Mouse (Mus musculus) kidney, adult 2 months (tissue): ENCODE results near the gene Polr3h. TPM values are rescaled to one million over a fixed set of nuclear protein-coding genes. Genes with fewer than 3 reads are reported as not detected.
"Not testable (repeated sequence)": the region's sequence is repeated elsewhere in the genome, so short reads cannot be mapped to it uniquely, and the experiment has no call there.

Experiments
- DNase-seq: peaks from one replicate; pipeline ENCODE4 v3.0.0; 2021
- H3K27ac ChIP-seq: fragments of 200-500 bp; 2 replicates; pipeline ENCODE4 v1.5.1; 2012; ENCODE audit warnings: low read depth, low read length, control low read depth, inconsistent platforms; ENCODE audit not compliant: insufficient read depth
- H3K27me3 ChIP-seq: fragments of 200-500 bp; replicated peaks from 2 replicates; pipeline ENCODE4 v1.6.1; 2012; ENCODE audit warnings: mild to moderate bottlenecking, moderate library complexity, low read length, inconsistent platforms; ENCODE audit not compliant: control insufficient read depth, insufficient read depth
- H3K36me3 ChIP-seq: fragments of 200-500 bp; 2 replicates; pipeline ENCODE4 v1.6.1; 2012; ENCODE audit warnings: mild to moderate bottlenecking, moderate library complexity, low read length, inconsistent platforms; ENCODE audit not compliant: control insufficient read depth, insufficient read depth
- H3K4me1 ChIP-seq: fragments of 200-500 bp; 2 replicates; pipeline ENCODE4 v1.6.1; 2011; ENCODE audit warnings: low read length; ENCODE audit not compliant: control insufficient read depth, insufficient read depth
- H3K4me3 ChIP-seq: fragments of 200-500 bp; 2 replicates; pipeline ENCODE4 v1.5.1; 2011; ENCODE audit warnings: mild to moderate bottlenecking, low read depth, low read length, control low read depth; ENCODE audit not compliant: insufficient read depth
- CTCF ChIP-seq: fragments of 200-500 bp; conservative IDR thresholded peaks from 2 replicates; pipeline ENCODE4 v1.5.1; 2011; ENCODE audit warnings: low read depth, mild to moderate bottlenecking, control low read depth, low read length, moderate library complexity, mixed read lengths; ENCODE audit not compliant: insufficient read depth, insufficient read length
- POLR2A ChIP-seq: fragments of 200-500 bp; IDR thresholded peaks from one replicate; pipeline ENCODE4 v1.6.1; 2011; ENCODE audit warnings: low read depth, low read length, control low read depth
- WGBS: fragments of 180-500 bp; shearing (Covaris S2); methylation state at CpG from one replicate; pipeline ENCODE4 v1.1.7; 2018; 5-methylcytosine and 5-hydroxymethylcytosine counted together
- polyA plus RNA-seq: library from polyadenylated mRNA; depleted of rRNA; stranded (reverse); fragments of >200 nt; gene quantifications from 2 replicates; pipeline ENCODE4 v1.2.3, GENCODE M21; 2012; rRNA removed

Gene Polr3h
- polyA plus RNA-seq, result 16.1 and 20.2 TPM in 2 replicates

DNA sequence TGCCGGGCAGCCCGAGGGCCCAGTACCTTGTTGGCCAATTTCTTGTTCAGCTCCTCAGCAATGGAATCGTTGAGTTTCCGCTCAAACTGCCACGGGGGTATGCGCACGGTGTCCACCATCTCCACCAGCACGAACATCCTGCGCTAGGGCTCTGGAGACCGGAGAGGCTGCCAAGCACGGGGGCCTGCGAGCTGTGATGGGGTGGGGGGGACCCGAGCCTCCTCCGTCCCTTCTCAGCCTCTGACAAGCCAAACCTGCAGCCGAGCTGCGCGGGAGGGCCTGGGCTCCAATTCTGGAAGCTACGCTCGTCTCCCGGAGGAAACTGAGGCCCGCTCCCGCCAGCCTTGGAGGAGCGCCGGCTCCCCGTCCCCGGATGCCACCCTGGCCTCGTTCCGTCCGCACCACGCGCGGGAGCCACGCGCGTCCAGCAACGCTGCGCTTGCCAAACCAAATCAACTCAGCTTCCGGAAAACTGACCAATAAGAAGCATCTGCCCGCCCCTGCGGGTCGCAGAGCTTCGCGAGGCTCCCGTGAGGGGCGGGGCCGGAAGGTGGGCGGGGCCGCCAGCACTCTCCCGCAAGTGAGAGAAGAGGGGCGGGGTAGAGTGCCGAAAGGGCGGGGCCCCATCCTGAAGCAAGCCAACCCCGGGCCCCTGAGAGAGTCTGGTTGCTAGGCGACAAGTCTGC lies at the start of gene Polr3h:
Gene Polr3h, minus strand, starts transcription at position 481 of the 686 bp plus-strand sequence.
- 1% methylated on average over 54 of the region's 54 CpGs for WGBS
- H3K36me3 ChIP-seq, result no peaks in the 10 kb centered on the region
- no peak for TF ChIP-seq CTCF
- TF ChIP-seq POLR2A, result no peak
- peak; percentile 98 for DNase-seq
- no peaks in the 10 kb centered on the region for H3K27me3 ChIP-seq
- no peak within 1 kb of the TSS for H3K27ac ChIP-seq
- peaks cover 20% of the 10 kb centered on the region; the same call in 1 of the 2 replicates for H3K4me1 ChIP-seq
- H3K4me3 ChIP-seq, result peak within 1 kb of the TSS; percentile 78

DNA sequence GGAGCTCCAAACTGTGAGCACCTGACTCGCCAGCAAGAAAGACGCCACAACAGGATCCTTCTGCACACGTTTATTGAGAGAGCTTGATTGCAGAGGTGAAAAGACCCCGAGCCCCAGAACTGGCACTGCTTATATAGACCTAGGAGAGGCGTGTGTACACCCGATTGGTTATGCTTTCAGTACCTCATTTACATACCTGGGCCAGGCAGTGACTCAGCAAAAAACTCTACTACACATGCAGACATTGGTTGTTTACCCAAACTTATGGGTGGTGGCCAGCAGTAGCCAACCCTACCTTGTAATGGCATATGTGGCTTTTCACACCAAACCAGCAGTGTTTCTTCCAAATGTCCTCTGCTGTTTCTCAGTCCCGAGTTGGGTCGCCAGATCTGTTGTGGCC lies 49.1 kb upstream of the Polr3h start:
- not testable (repeated sequence) for H3K27me3 ChIP-seq, H3K36me3 ChIP-seq, DNase-seq, H3K4me3 ChIP-seq, H3K27ac ChIP-seq, H3K4me1 ChIP-seq
- WGBS, result 93% methylated on average over 8 of the region's 8 CpGs

DNA sequence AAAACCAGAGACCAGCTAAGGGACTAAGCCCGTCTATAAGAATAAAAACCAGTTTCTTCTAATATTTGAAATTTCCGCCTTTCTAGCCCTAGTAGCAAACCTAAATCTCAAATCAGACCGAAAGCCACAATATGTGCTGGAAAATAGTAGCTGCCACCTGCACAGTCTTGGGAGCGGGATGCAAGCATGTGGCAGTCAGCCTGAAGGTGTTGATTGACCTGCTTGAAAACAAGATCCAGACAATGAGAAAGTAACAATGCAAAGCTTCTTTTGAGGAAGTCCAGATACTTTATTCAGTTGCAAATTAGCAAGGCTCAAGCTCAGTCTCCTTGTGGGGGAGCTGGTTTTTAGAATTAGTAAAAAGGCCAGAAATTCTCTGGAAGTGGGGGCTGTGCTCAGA lies 44.5 kb upstream of the Polr3h start:
- DNase-seq, H3K27ac ChIP-seq, H3K4me3 ChIP-seq, H3K27me3 ChIP-seq, H3K36me3 ChIP-seq, H3K4me1 ChIP-seq: not testable (repeated sequence)
- 96% methylated on average over 4 of the region's 4 CpGs for WGBS

DNA sequence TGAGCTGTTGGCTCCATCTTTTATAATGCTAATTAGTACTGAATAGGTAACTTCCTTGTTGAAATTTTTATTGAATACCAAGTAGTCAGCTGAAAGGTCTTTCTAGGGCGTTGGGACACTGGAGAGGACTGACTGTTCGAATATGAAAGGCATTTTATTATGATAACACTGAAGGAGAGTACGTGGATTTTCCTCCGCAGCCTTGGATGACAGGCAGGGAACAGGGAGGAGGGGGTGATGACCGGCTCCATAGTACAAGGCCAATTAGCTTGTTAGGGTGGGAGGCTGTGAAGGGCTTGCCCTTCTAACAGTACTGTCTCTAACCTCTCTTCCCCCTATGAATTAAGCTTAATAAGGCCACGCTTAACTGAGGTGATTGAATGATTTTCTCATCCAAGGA lies 43.6 kb upstream of the Polr3h start:
- not testable (repeated sequence) for DNase-seq, H3K27ac ChIP-seq, H3K4me1 ChIP-seq, H3K4me3 ChIP-seq, H3K36me3 ChIP-seq, H3K27me3 ChIP-seq
- 58% methylated on average over 6 of the region's 6 CpGs for WGBS

DNA sequence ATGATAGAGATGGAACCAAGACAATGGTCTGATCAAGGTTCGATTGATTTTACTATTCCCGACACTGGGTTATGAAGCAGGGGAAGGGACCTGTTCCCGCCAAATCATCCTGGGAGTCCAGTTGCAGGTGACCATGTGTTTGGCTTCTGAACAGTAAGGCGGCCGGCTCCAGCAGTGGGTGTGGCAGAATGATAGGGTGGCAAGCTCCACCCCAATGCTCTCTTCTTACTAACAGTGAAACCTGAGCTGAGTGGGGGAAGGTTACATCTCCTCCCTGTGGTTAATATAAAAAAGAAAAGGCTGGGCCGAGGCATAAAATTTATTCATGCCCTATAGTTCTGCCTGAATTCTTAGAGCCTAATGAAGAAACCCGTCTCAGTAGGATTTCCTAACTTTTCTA lies 43.1 kb upstream of the Polr3h start:
- no peaks in the 10 kb centered on the region for H3K27me3 ChIP-seq
- no peaks in the 10 kb centered on the region for H3K36me3 ChIP-seq
- no peaks in the 10 kb centered on the region for H3K4me1 ChIP-seq
- TF ChIP-seq POLR2A, result no peak
- TF ChIP-seq CTCF, result no peak
- H3K27ac ChIP-seq, result no peak overlapping the region
- 35% methylated on average over 7 of the region's 7 CpGs for WGBS
- H3K4me3 ChIP-seq, result no peak overlapping the region
- peak; percentile 52 for DNase-seq

DNA sequence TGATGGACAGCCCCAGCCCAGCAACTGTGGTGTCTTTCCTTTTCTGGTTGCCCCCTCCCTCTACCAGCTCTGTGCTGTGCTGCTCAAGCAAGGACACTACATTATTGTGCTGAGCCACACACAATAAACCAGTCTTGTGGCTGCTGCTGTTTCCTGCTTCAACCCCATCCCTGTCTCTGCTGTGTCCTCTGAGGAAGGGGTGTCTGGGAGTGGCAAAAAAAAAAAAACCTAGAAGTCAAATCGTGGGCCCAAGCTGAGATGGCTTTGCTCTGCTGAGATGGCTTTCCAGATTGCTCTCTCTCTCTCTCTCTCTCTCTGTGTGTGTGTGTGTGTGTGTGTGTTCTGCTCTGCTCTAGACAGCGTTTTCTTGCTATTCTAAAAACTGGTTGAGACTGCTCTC lies 42.4 kb upstream of the Polr3h start:
- H3K27ac ChIP-seq, result no peak overlapping the region
- H3K4me3 ChIP-seq, result no peak overlapping the region
- no peak for DNase-seq
- no peaks in the 10 kb centered on the region for H3K36me3 ChIP-seq
- no peaks in the 10 kb centered on the region for H3K27me3 ChIP-seq
- H3K4me1 ChIP-seq, result no peaks in the 10 kb centered on the region
- 53% methylated on average over 2 of the region's 2 CpGs for WGBS
- TF ChIP-seq CTCF, result no peak
- no peak for TF ChIP-seq POLR2A

DNA sequence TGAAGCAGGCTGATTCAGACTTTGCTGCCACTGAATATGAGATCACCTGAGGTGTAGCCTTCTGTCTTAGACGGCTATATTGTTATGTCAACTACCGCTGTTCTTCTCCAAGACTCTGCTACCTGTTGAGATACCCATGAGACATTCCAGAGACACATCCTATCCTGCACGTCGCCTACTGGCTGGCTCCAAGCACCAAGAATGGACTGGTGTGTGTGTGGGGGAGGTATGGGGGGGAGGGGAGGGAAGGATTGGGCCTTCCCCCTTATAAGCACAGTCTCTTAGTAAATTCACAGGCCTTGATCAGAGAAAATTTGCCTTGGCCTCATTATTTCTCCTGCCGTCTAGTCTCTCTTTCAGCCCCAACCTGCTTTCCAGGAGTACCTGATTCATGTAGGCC lies 41.8 kb upstream of the Polr3h start:
- no peak overlapping the region for H3K27ac ChIP-seq
- no peaks in the 10 kb centered on the region for H3K27me3 ChIP-seq
- TF ChIP-seq CTCF (no peak), POLR2A (no peak)
- WGBS, result 93% methylated on average over 5 of the region's 5 CpGs
- DNase-seq, result no peak
- H3K36me3 ChIP-seq, result no peaks in the 10 kb centered on the region
- no peaks in the 10 kb centered on the region for H3K4me1 ChIP-seq
- no peak overlapping the region for H3K4me3 ChIP-seq
